Mouse (Mus musculus): ENCODE data around the gene Ppfibp1. TPM values are rescaled to one million over a fixed set of nuclear protein-coding genes. Genes with fewer than 3 reads are reported as not detected.

Gene Ppfibp1
- polyA plus RNA-seq, 1 experiment: 3.4 TPM

GRCm38 (mm10) chr6:147042291-147043290 lies 154.3 kb downstream of the Ppfibp1 start, which contains the start of gene Mrps35:
Mrps35 (plus strand) TSS chr6:147042764.
- Histone ChIP-seq H3K4me1 (peaks cover 20% of the 10 kb centered on the region), H3K4me3 (replicated peaks) (peak within 1 kb of the TSS; percentile 98), H3K9me3 (no peaks in the 10 kb centered on the region), H3K36me3 (replicated peaks; ENCODE audit: low read length) (peaks cover 17% of the 10 kb centered on the region), H3K27me3 (replicated peaks) (peaks cover 2% of the 10 kb centered on the region)
- TF ChIP-seq GATA1 (IDR thresholded peaks at IDR 0.05; ENCODE audit: borderline replicate concordance, low read length) (no peak), FLI1 (IDR thresholded peaks at IDR 0.05; ENCODE audit: low read length) (peak; percentile 88)

GRCm38 (mm10) chr6:147043633-147044032 lies 155.3 kb downstream of the Ppfibp1 start:
- H3K36me3 ChIP-seq (replicated peaks; ENCODE audit: low read length): peaks cover 27% of the 10 kb centered on the region
- H3K4me3 ChIP-seq (replicated peaks): peak overlapping the region; percentile 98
- peaks cover 20% of the 10 kb centered on the region for H3K4me1 ChIP-seq
- no peak for TF ChIP-seq FLI1 (IDR thresholded peaks at IDR 0.05; ENCODE audit: low read length)
- TF ChIP-seq GATA1 (IDR thresholded peaks at IDR 0.05; ENCODE audit: borderline replicate concordance, low read length): no peak
- H3K27me3 ChIP-seq (replicated peaks): peaks cover 2% of the 10 kb centered on the region
- no peaks in the 10 kb centered on the region for H3K9me3 ChIP-seq

- peaks cover 82% of the 10 kb centered on the region for H3K36me3 ChIP-seq (replicated peaks; ENCODE audit: low read length)
- no peaks in the 10 kb centered on the region for H3K9me3 ChIP-seq
- H3K4me3 ChIP-seq (replicated peaks): no peak overlapping the region
- H3K4me1 ChIP-seq: peaks cover 7% of the 10 kb centered on the region
- TF ChIP-seq GATA1 (IDR thresholded peaks at IDR 0.05; ENCODE audit: borderline replicate concordance, low read length) (no peak), FLI1 (IDR thresholded peaks at IDR 0.05; ENCODE audit: low read length) (no peak)
- H3K27me3 ChIP-seq (replicated peaks): no peaks in the 10 kb centered on the region
Measured at GRCm38 (mm10) chr6:147049239-147049805, 161.0 kb downstream of the Ppfibp1 start.

- Histone ChIP-seq H3K36me3 (replicated peaks; ENCODE audit: low read length) (peaks cover 98% of the 10 kb centered on the region), H3K4me1 (no peaks in the 10 kb centered on the region; the same call in 1 of the 2 replicates), H3K4me3 (replicated peaks) (no peak overlapping the region), H3K27me3 (replicated peaks) (no peaks in the 10 kb centered on the region), H3K9me3 (no peaks in the 10 kb centered on the region)
- TF ChIP-seq FLI1 (IDR thresholded peaks at IDR 0.05; ENCODE audit: low read length): no peak
- TF ChIP-seq GATA1 (IDR thresholded peaks at IDR 0.05; ENCODE audit: borderline replicate concordance, low read length): no peak
Measured at GRCm38 (mm10) chr6:147051666-147052065, 163.4 kb downstream of the Ppfibp1 start.

DNA sequence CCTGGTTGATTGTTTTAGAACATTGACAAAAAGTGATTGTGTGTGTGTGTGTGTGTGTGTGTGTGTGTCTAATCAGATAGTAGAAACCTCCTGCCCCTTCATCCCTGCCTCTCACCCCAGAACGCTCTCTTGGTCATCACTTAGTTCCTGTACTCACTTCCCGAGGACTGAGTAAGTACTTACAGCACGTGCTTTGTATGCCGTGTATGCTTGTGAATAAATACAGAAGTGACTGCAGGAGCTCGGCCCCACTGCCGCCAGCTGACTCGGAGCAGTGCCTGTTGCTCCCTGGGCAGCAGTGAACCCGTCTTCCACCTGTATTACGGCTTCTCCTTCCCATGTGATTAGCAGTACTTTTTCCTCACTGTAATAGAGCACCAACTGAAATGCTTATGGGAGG lies 164.2 kb downstream of the Ppfibp1 start:
- Histone ChIP-seq H3K4me3 (replicated peaks) (no peak overlapping the region), H3K36me3 (replicated peaks; ENCODE audit: low read length) (peaks cover 98% of the 10 kb centered on the region), H3K4me1 (no peaks in the 10 kb centered on the region; the same call in 1 of the 2 replicates), H3K27me3 (replicated peaks) (no peaks in the 10 kb centered on the region), H3K9me3 (no peaks in the 10 kb centered on the region)
- TF ChIP-seq FLI1 (IDR thresholded peaks at IDR 0.05; ENCODE audit: low read length): no peak
- TF ChIP-seq GATA1 (IDR thresholded peaks at IDR 0.05; ENCODE audit: borderline replicate concordance, low read length): no peak

DNA sequence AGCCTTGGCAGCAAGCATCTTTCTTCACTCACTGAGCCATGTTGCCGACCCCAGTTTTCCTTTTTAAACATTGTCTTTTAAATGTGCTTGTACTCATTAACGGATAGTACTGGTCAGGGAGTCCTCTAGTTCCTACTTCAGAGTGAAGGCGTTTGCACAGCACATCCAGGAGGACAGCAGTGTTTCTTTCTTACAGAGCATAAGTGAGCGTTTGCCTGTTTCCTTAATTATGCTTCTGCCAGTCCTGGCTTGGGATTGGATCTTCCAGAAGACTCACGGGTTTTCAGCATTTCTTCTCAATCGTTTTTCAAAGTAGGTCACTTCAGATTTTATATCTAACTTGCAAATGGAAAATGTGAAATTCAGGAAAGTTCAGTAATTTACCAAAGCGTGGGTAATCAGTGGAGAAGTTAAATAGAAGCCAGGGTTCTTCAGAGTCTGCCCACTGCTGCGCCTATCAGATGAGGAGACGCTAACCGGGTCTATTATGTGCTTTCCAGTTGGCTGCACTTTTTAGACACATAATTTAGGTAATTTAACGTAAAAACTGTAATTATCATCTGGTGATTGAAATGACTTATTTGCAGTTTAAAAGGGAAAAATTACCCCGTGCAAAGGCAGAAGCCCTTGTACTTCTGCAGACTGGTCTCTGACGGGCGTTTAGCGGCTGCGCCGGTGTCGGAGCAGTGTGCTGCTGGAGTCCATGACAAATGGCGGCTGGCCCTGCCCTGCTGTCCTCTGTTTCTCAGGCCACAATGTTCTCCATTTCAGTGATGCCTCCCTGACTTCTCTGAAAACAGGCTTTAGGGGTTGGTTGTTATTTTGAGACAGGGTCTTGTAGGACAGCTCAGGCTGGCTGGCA lies 165.7 kb downstream of the Ppfibp1 start:
- H3K36me3 ChIP-seq (replicated peaks; ENCODE audit: low read length): peaks cover 97% of the 10 kb centered on the region
- TF ChIP-seq FLI1 (IDR thresholded peaks at IDR 0.05; ENCODE audit: low read length): no peak
- TF ChIP-seq GATA1 (IDR thresholded peaks at IDR 0.05; ENCODE audit: borderline replicate concordance, low read length): no peak
- H3K9me3 ChIP-seq: no peaks in the 10 kb centered on the region
- no peak overlapping the region for H3K4me3 ChIP-seq (replicated peaks)
- H3K4me1 ChIP-seq: no peaks in the 10 kb centered on the region; the same call in 1 of the 2 replicates
- no peaks in the 10 kb centered on the region for H3K27me3 ChIP-seq (replicated peaks)

GRCm38 (mm10) chr6:147055374-147055977 lies 167.2 kb downstream of the Ppfibp1 start:
- no peaks in the 10 kb centered on the region for H3K27me3 ChIP-seq (replicated peaks)
- peaks cover 97% of the 10 kb centered on the region for H3K36me3 ChIP-seq (replicated peaks; ENCODE audit: low read length)
- no peaks in the 10 kb centered on the region for H3K9me3 ChIP-seq
- H3K4me3 ChIP-seq (replicated peaks): no peak overlapping the region
- TF ChIP-seq GATA1 (IDR thresholded peaks at IDR 0.05; ENCODE audit: borderline replicate concordance, low read length) (no peak), FLI1 (IDR thresholded peaks at IDR 0.05; ENCODE audit: low read length) (no peak)
- no peaks in the 10 kb centered on the region; the same call in 1 of the 2 replicates for H3K4me1 ChIP-seq

DNA sequence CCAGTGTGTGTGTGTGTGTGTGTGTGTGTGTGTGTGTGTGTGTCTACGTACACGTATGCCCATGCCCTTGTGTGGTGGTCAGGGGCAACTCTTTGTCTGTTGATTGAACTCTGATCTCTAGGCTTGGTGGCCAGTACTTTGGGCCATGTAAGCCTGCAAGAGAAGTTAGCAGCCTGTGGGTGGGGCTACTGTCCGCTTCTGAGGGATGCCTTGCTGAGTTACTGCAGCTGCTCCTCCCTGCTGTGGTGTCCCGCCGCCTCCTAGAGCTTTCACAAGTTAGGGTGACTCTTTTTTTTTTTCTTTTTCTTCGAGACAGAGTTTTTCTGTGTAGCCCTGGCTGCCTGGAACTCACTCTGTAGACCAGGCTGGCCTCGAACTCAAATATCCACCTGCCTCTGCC lies 171.0 kb downstream of the Ppfibp1 start:
- no peaks in the 10 kb centered on the region for H3K4me1 ChIP-seq
- TF ChIP-seq GATA1 (IDR thresholded peaks at IDR 0.05; ENCODE audit: borderline replicate concordance, low read length): no peak
- TF ChIP-seq FLI1 (IDR thresholded peaks at IDR 0.05; ENCODE audit: low read length): no peak
- H3K27me3 ChIP-seq (replicated peaks): no peaks in the 10 kb centered on the region
- H3K36me3 ChIP-seq (replicated peaks; ENCODE audit: low read length): peaks cover 97% of the 10 kb centered on the region
- no peaks in the 10 kb centered on the region for H3K9me3 ChIP-seq
- H3K4me3 ChIP-seq (replicated peaks): no peak overlapping the region

DNA sequence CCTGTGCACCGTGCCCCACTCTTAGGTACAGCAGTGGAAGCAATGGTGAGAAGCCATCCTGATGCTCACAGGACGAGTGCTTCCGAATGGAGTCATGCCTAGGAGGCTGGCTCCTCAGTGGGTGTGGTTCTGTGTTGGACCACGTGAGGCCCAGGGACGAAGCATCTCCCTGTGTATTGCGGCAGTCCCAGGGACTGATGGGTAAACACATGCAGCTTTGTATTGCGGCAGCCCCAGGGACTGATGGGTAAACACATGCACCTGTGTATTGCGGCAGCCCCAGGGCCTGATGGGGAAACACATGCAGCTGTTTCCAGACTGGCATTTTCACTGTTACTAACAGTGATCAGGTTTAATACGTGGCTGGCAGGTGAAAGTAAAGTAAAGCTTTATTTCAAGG lies 173.3 kb downstream of the Ppfibp1 start:
- Histone ChIP-seq H3K4me1 (no peaks in the 10 kb centered on the region), H3K9me3 (no peaks in the 10 kb centered on the region), H3K4me3 (replicated peaks) (no peak overlapping the region), H3K36me3 (replicated peaks; ENCODE audit: low read length) (peaks cover 91% of the 10 kb centered on the region), H3K27me3 (replicated peaks) (no peaks in the 10 kb centered on the region)
- no peak for TF ChIP-seq FLI1 (IDR thresholded peaks at IDR 0.05; ENCODE audit: low read length)
- no peak for TF ChIP-seq GATA1 (IDR thresholded peaks at IDR 0.05; ENCODE audit: borderline replicate concordance, low read length)
